Mouse (Mus musculus): ENCODE results near the gene Ppp1r17. TPM values are rescaled to one million over a fixed set of nuclear protein-coding genes. Genes with fewer than 3 reads are reported as not detected.

Ppp1r17 gene
- not detected for total RNA-seq (2021)
- long read RNA-seq, experiment 1 = 0 reads
- long read RNA-seq, experiment 2 = 0 reads

GRCm38 (mm10) chr6:56017291-56017994, at the start of gene Ppp1r17:
Gene Ppp1r17, plus strand, starts transcription at chr6:56017497.
- DNase-seq = no peak

GRCm38 (mm10) chr6:55972998-55973397, 44.3 kb upstream of the Ppp1r17 start:
- DNase-seq = no peak

GRCm38 (mm10) chr6:55979766-55980165, 37.5 kb upstream of the Ppp1r17 start:
- no peak for DNase-seq

- DNase-seq = no peak
Measured at GRCm38 (mm10) chr6:56008711-56009110, 8.6 kb upstream of the Ppp1r17 start.

- no peak for DNase-seq
Measured at GRCm38 (mm10) chr6:56012384-56012783, 4.9 kb upstream of the Ppp1r17 start.

- DNase-seq = no peak
Measured at GRCm38 (mm10) chr6:56019632-56020031, 2.3 kb downstream of the Ppp1r17 start.

GRCm38 (mm10) chr6:56025533-56025932, 8.2 kb downstream of the Ppp1r17 start:
- DNase-seq = no peak

- no peak for DNase-seq
Measured at GRCm38 (mm10) chr6:56027318-56027717, 10.0 kb downstream of the Ppp1r17 start.

GRCm38 (mm10) chr6:56027966-56028365, 10.7 kb downstream of the Ppp1r17 start:
- no peak for DNase-seq

- no peak for DNase-seq
Measured at GRCm38 (mm10) chr6:56029986-56030385, 12.7 kb downstream of the Ppp1r17 start.

GRCm38 (mm10) chr6:56032231-56032630, 14.9 kb downstream of the Ppp1r17 start:
- DNase-seq = no peak

- no peak for DNase-seq
Measured at GRCm38 (mm10) chr6:56035054-56035453, 17.8 kb downstream of the Ppp1r17 start.

- no peak for DNase-seq
Measured at GRCm38 (mm10) chr6:56039476-56040055, 22.3 kb downstream of the Ppp1r17 start.

- DNase-seq = no peak
Measured at GRCm38 (mm10) chr6:56044270-56044669, 27.0 kb downstream of the Ppp1r17 start.

GRCm38 (mm10) chr6:56044716-56045115, 27.4 kb downstream of the Ppp1r17 start:
- no peak for DNase-seq

GRCm38 (mm10) chr6:56048580-56048979, 31.3 kb downstream of the Ppp1r17 start:
- DNase-seq = no peak

- no peak for DNase-seq
Measured at GRCm38 (mm10) chr6:56049104-56049503, 31.8 kb downstream of the Ppp1r17 start.

- no peak for DNase-seq
Measured at GRCm38 (mm10) chr6:56063736-56064135, 46.4 kb downstream of the Ppp1r17 start.

- DNase-seq = peak; percentile 17
Measured at GRCm38 (mm10) chr6:56066632-56067282, 49.5 kb downstream of the Ppp1r17 start.

GRCm38 (mm10) chr6:56068516-56068915, 51.2 kb downstream of the Ppp1r17 start:
- DNase-seq = no peak

GRCm38 (mm10) chr6:56076378-56076805, 59.1 kb downstream of the Ppp1r17 start:
- no peak for DNase-seq
